Mouse (Mus musculus): ENCODE data around the gene Haus2.
"Not testable (repeated sequence)": the region's sequence is repeated elsewhere in the genome, so short reads cannot be mapped to it uniquely, and the experiment has no call there.

The Haus2 gene

DNA sequence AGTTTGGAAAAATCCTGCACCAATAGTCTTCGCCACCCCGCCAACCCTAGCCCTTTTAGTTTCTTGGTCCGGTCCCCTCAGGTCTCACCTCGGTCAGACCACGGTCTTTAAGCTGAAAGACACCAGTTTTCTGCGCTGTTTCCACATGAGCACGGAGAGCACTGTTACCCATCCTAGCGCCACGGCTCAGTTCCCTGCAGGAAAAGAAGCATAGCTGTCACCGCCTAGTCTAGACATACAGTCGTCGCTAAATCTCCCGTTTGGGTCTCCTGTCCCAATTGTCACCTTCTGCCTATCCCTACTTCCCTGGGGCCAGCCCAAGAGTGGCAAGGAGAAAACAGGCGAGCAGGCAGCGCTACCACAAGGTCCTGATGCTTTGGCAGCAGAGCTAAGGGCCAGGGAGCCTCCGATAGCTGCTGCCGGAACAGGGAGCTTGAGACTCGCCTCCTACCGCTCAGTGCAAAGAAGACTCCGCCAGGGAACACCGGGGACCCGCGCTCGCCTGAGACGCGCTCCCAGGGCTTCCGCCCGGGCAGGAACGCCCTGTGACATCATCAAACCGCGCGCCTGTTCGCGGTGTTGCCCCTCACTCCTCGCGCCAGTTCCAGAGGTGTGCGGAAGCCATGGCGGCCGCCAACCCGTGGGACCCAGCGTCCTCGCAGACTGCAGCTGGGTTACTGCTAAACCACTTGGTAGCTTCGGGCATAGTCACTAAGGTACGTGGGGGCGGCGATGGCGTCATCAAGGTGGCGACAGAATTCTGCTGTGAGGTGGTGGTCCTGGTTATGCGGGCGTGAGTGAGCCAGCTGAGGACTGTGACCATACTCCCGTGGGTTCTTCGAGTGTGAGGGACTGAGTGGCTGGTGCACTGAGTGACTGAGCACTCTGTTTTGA lies at the start of gene Haus2, which contains the start of gene Lrrc57:
TSS of gene Haus2 (plus strand) at position 554 of the 894 bp plus-strand sequence.
TSS of gene Lrrc57 (minus strand) at position 691 of the 894 bp plus-strand sequence.
- DNase-seq, result peak; percentile 89

DNA sequence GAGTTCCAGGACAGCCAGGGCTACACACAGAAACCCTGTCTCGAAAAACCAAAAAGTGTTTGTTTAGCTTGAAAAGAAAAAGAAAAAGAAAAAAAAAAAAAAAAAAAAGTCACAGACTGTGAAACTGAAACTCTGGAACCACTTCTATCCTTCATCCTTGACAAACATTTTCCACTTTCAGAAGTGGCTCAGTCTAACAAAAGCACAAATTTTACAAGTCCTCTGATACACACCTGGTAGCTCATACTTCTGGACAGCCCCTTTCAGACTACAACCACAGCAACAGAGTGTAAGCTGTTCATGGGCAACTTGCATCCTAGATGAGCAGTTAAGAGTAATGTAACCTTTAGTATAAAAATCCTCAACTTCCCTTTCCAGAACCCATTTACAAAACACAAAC lies 47.7 kb upstream of the Haus2 start:
- DNase-seq, result no peak

DNA sequence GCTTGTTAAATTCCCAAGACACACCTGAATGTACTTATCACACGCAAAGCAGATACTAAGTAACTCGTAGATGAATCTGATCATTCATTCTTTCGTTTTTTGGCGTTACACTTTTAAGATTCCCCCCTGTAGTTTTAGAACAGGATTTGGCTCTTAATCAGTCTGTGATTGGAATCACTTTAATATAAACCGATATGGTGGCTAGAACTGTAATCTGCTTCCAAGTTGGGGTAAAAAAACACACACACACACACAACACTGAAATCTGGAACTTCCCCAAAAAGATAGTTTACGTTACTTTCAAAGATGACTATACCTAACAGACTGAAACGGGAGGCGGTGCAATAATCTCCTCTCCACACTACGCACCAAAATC lies 46.3 kb upstream of the Haus2 start:
- no peak for DNase-seq

DNA sequence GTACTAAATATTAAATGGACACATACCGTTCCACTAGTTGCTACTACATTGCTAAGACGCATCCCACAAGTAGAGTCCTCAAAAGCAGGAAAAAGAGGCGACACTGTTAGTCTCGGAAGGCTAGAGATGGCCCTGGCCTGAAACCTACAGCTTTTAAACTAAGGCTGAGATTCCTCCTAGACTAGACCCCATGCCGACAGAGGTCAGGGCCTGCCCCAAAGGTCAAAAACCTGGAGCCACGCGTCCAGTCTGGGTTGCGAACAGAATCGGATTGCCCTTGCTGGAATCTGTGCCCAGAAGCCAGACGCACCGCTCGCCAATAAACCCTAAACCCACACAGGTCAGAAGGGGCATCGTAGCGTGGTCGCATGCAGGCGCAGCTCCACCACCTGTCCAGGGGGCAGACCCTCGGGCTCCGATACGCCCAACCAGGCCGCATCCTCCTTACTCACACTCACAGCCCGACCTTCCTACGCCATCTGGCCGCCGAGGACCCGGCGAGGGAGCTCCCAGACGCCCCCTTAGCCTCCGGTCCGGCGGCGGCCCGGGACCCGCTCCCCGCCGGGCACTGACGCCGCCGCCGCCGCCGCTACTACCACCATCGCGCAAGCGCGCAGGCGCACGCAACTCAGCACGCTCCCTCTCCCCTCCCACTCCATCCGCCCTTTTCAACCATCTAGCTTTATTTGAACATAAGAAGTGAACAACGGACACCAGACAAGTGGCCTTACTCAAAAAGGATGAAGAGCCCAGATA lies 45.8 kb upstream of the Haus2 start, which contains the start of gene Zfp106:
TSS of gene Zfp106 (minus strand) at position 609 of the 756 bp plus-strand sequence.
- DNase-seq, result peak; percentile 90

DNA sequence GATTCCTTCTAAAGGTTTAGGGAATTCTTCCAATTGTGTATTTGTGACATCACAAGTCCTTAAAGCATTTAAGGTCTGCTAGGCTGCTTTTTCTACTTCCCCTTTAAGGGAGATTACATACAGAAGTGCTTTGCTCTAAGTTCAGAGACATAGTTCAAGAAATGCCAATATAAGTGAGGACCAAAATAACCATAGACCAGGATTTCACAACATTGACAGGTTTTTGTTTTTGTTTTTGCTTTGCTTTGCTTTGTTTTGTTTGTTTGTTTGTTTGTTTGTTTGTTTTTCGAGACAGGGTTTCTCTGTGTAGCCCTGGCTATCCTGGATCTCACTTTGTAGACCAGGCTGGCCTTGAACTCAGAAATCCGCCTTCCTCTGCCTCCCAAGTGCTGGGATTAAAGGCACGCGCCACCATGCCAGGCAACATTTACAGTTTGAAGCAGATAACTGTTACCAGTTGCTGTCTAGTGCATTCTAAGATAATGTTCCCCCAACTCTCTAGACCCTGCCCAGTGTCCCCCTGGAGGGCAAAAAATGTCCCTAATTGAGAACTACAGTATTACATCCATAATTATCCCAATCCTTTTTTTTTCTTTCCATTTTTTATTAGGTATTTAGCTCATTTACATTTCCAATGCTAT lies 44.5 kb upstream of the Haus2 start:
- DNase-seq, result not testable (repeated sequence)

DNA sequence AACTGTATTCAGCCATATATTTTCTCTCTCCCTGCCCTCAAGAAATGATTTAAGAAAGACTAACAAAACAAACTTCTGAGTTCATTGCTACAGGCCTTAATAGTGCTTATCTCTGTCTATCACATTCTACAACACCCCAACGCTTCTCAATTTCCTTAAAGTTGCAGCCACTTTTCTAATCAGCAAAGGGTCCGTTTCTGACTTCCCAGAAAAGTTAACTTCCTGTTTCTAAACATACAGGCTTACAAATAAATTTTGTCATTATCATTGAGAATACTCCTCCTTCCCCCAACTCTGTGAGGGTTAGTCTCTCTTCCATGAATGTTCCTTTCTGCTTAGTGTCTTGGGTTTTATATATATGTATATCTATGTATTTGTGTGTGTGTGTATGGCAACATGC lies 43.8 kb upstream of the Haus2 start:
- DNase-seq, result no peak

DNA sequence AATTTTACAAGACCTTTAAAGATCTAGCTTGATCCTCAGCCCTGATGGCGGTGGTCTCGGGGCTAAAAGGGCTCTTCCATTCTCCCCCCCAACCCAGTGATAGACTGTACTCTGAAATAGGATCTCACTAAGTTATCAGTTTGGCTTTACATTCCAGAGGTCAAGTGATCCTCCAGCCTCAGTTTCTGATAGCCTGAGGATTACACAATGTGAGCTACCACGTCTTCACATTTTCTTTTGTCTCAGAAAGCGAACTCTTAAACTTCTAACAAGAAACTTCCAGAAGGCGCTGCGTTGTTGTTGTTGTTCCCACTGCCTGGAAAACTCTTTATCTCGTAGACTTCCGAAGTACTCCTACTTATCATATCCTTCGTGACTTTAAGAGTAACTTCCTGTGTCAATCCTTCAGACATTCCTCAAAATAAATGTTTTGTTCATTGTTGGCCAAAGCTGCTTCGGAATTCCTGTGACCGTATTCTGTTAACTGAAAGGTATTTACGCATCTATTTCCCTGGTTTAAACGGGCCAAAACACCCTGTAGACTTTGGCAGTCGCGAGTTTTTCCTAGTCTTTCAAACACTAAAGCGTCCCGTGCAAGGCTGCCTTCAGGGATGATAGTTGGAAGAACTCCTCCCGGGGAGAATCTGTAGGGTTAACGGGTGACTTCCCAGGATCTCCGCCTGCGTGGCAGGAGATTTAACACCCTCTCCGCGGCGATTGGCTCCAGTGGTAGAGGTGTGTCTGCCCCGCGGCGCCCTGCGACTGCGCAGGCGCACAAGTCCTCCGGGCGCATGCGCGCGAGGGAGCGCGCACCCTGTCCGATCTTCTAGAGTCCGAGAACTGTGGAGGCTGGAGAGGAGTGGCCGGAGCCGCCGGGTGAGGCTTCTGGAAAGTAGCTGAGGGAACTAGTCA lies 42.0 kb upstream of the Haus2 start, which contains the start of gene Snap23:
TSS of gene Snap23 (plus strand) at position 786 of the 912 bp plus-strand sequence.
- peak; percentile 96 for DNase-seq

DNA sequence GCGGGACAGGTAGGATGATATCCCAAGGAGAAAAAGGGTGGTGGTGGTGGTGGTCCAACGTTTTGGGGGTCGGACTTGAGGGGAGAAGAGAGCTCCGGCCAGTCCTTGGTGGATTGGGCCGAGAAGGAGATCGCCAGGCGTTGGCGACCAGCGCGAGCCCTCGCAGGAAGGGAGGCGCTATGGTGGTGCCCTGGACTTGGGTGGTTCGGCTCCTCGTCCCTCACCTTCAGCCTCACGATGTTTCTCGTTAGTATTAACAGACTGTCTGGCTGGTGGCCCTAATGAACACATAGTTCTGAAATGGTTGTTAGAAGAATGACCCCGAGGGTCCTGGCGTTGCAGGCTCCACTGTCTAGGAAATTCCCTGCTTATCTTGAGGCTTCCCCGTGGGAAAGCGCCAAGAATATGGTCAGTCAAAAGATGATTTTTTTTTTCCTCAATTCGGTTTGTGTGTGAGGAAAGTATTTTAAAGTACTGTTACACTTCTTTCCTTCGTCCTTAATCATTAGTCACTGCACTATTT lies 41.3 kb upstream of the Haus2 start:
- no peak for DNase-seq

DNA sequence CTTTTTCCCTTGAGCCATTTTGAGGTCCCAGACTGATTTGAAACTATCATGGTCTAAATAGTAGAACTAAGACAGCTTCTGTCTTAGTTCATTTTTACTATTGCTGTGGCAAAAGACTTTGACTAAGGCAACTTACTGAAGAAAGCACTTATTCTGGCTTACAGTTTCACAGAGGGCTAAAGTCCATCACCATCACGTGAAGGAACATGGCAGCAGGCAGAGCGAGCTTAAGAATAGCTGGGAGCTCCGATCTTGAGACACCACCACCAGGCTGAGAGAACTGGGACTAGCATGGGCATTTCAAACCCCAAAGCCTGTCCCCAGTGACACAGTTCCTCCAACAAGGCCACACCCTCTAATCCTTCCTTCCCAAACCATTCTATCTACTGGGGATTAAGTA lies 38.1 kb upstream of the Haus2 start:
- no peak for DNase-seq

DNA sequence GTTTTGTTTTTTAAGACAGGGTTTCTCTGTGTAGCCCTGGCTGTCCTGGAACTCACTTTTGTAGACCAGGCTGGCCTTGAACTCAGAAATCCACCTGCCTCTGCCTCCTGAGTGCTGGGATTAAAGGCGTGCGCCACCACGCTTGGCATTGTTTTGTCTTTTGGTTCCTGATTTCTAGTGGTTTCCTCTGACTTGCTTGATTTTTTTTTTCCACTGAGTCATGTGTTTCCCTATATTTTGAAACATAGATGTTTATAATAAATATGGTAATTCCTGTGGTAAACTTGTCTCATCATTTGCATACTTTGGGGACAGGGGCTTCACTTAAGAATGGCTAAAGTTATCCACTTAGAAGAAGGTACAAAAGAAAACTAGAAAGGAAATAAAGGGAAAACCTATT lies 37.0 kb upstream of the Haus2 start:
- DNase-seq, result not testable (repeated sequence)

DNA sequence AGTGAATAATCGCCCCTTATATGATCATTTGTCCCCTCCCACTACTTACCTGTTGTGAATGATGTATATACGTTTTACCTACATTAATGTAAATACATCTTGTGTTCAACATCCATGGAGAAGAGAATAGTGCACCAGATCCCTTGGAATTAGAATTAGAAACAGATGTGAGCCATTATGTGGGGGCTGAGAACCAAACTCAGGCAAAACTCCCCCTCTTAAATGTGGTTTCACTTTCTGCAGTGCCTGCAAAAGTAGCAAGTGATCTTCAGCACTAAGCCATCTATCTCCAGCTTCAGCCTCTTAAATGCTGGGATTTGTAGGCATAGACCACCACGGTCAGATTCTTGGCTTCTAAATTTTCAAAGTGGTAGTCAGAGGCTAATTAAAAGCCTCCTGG lies 34.1 kb upstream of the Haus2 start:
- no peak for DNase-seq

DNA sequence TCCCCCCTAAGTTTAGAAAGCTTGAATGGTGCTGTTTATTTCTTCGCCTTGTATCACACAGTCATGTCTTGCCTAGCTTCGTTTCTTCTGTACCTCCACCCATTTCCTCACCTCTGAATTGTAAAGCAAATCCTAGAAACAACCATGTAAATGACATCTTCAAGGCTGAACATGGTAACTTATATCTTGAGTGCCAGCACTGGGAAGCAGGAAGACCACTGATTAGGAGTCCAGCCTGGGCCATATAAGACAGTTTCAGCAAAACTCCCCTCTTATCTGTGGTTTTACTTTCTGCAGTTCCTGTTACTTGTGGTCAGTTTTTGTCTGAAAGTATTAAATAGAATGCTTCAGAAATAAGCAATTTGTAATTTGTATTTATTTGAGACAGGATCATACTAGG lies 33.2 kb upstream of the Haus2 start:
- DNase-seq, result no peak

DNA sequence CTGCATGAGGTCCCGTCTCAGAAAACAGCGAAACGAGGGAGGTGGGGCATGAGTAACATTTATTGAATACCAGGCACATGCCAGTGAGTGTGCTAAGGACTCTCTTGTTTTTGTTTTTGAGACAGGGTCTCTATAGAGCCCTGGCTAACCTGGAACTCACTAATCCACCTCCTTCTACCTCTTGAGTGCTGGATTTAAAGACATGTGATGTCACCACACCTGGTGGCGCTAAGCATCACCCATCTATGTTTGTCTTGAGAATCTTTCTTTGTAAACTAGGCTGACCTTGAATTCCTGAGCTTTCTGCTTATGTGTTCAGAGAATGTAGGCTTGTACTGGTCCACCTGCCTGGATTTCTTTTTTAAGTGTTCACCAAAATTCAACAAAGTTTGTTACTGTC lies 31.4 kb upstream of the Haus2 start:
- no peak for DNase-seq

DNA sequence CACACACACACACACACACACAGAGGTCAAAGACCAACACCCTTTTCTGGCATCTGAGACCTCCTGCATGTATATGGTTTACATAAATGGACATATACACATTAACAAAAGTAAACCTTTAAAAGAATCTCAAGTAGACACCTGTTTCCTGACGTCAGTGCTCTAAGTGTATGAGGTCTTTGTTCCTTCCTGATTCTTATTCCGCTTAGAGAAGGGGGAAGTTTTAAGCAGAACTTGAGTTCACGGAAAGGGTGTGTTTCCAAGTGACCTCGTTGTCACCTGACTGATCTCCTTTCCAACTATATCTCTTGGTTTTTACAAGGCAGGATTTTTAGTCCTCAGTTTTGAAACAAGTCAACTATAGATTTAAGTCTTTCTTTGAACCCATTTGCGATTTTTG lies 30.9 kb upstream of the Haus2 start:
- no peak for DNase-seq

DNA sequence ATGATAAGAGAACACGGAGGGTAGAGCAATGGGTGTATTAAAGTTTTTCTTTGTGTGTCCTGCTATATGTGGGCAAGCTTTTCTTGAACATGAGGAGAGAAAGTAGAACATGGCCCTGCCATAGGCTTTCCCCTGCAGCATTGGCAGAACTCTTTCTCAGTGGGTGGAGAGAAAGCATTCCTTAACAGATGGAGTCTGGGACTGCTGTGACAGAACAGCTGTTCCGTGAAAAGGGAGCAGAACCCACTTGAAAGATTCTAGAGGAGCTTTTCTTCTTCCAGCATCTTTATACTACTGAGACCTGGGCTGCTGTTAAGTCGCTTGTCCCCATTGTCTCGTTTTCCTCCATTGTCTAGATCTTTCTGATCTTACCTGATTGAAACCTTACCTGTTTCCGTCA lies 19.4 kb upstream of the Haus2 start:
- peak; percentile 76 for DNase-seq

DNA sequence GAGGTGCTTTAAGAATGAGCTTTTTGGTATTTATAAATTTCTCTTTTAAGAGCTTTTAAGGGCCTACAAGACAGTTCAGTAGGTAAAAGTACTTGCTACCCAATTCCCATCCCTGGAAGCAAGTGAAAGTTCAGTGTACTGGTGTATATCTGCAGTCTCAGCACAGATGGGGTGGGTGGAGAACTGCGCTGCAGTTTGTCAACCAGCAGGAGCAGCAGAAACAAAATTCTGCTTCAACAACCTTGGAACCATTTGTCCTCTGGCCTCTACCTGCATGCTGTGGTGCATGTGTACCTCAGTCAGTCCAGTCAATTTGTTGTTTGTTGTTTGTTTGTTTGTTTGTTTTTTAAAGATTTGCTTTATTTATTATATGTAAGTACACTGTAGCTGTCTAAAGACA lies 17.0 kb upstream of the Haus2 start:
- DNase-seq, result no peak

DNA sequence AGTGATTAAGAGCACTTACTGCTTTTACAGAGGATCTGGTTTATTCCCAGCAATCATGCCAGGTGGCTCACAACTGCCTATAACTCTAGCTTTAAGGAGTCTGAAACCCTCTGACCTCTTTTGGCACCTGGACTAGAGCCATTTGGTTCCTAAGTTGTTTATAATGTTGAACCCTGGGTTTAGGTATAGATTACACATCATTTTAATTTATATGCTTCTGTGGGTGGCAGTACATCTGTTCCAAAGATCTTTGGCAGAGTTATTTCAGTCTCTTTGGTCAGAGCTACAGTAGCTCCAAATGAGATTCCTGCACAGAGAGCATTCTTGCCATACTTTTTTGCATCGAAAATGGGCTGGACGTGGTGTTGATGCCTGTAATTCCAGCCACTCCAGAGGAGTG lies 11.4 kb upstream of the Haus2 start:
- DNase-seq, result peak; percentile 10

DNA sequence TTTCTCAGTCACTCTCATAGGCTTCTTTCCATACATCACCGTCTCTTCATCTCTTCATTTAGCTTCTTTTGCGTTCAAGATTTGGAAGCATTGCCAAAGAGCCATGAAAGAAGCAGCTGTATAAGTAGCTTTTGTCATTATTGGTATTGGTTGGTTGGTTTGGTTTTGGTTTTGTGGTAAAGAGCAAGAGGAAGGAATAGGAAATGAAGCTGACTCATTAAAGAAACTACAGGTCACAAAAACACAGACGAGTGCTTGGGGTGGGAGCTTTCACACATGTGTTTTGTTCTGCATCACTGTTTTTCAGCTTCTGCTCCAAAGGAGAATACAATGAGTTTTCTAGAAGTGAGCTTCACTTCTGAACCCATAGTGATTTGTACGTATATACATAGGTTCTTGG lies 9.7 kb upstream of the Haus2 start:
- no peak for DNase-seq

DNA sequence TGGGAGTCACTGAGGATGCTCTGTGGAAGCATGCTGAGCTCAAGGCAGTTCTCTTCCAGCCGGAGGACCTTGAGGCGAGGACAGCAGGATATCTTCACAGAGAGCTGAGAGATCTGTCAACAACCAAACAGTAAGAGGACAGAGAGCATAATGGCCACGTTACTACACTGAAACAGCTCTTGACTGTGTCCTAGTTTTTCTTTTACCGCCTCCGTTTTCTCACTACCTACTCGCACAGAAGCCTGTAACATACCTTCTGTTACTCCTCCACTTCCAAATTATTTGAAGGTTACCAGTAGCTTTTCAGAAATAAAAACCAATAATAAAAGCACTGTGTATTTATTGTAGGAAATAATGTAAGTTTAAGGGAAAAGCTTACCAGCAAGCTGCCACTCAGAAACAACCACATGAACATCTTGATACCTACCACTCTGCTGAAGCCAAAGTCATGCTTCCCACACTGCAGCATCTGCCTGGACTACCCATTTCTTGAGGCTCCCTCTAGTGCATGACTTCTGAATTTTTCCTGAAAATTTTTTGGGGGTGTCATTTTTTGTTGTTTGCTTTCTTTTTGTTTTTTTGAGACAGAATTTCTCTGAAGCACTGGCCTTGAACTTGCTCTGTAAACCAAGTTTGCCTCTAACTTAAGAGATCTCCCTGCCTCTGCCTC lies 3.0 kb upstream of the Haus2 start:
- peak; percentile 30 for DNase-seq

DNA sequence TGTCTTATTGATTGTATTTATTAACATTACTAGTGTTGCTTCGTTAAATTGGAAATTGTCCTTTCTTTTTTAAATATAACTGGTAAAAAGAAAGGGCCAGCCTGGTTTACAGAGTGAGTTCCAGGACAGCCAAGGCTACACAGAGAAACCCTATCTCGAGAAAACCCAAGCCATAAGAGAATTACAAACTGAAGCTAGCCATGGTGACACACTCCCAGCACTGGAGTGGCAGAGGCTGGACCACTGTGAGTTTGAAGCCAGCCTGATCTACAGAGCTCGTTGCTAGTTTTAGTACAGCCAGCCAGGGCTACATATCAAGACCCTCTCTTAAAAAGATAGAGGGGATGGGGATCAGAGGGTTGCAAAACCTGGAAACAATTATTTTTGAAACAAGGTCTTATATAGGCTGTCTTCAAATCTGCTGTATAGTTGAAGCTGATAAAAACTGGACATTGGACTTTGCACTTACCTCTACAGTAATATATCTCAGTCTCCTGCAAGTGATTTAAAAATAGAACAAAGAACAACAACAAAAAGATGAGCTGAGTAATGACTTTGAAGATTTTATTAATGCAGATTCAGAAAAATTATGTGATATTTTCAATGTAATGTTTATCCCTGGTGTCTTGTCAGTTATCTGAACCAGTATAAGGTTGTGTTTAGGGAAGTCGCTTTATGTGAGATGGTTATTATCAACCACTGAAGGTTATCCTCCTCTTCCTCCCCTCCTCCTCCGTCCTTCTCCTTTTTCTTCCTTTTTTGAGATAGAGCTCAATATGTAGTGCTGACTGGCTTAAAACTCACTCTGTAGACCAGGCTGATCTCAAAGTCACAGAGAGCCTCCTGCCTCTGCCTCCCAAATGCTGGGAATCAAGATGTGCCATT lies 7.3 kb downstream of the Haus2 start:
- DNase-seq, result no peak

Measured in layer of hippocampus, adult 9-11 months (tissue).